Mouse (Mus musculus): Measurements from ENCODE around the gene Vps35l. TPM values are rescaled to one million over a fixed set of nuclear protein-coding genes. Genes with fewer than 3 reads are reported as not detected.

Gene Vps35l
- polyA plus RNA-seq, 1 experiment from 2014 or later, result 85.8 TPM

- H3K4me2 ChIP-seq (ENCODE audit: low read depth, low read length), result peak within 1 kb of the TSS; percentile 71
- WGBS, result under 1% methylated on average over 57 of the region's 57 CpGs
- ATAC-seq, result peak; percentile 98
- H3K9me3 ChIP-seq (ENCODE audit: control insufficient read depth, low read length), result no peaks in the 10 kb centered on the region
- H3K27me3 ChIP-seq (replicated peaks; ENCODE audit: control insufficient read depth, insufficient read depth, low read length), result no peaks in the 10 kb centered on the region
- H3K9ac ChIP-seq (ENCODE audit: low read depth, low read length), result peak within 1 kb of the TSS; percentile 79
- H3K36me3 ChIP-seq (ENCODE audit: control insufficient read depth, insufficient read depth, low read length), result peaks cover 2% of the 10 kb centered on the region; the same call in 1 of the 2 replicates
- peak within 1 kb of the TSS; percentile 65 for H3K27ac ChIP-seq (ENCODE audit: low read length)
- peak within 1 kb of the TSS; percentile 87 for H3K4me3 ChIP-seq (ENCODE audit: low read length)
- peaks cover 10% of the 10 kb centered on the region for H3K4me1 ChIP-seq (ENCODE audit: control insufficient read depth, insufficient read depth, low read length)
These were observed 115.3 kb downstream of the Vps35l start, which contains the start of gene Iqck for GRCm38 (mm10) chr7:118855171-118855876. TSS of gene Iqck (plus strand) at chr7:118855752.

DNA sequence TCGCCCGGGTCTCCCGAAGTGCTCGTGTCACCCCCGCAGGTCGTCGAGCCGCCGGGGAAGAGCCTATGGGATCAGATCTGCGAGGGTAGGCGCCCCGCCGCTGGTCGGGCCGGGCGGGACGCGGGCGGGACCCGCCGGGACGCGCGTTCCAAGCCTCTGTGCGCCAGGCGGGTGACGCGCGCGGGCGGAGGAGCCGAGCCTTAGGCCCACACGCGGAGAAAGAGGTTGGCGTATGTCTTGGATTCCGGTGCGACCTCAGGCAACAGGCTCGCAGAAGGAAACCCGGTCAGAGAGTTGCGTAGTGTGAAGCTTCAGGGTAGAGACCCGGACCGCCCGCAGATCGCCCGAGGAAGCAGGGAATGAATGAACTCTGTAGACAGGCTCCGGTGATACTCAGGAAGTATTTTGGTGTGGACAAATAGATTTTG lies 115.9 kb downstream of the Vps35l start, which contains the start of gene Knop1:
Knop1 (minus strand) TSS at position 378 of the 428 bp plus-strand sequence.
- peak; percentile 89 for ATAC-seq
- Histone ChIP-seq H3K9me3 (ENCODE audit: control insufficient read depth, low read length) (no peaks in the 10 kb centered on the region), H3K27ac (ENCODE audit: low read length) (peak within 1 kb of the TSS; percentile 65), H3K9ac (ENCODE audit: low read depth, low read length) (peak within 1 kb of the TSS; percentile 79), H3K36me3 (ENCODE audit: control insufficient read depth, insufficient read depth, low read length) (no peaks in the 10 kb centered on the region; the same call in 1 of the 2 replicates), H3K27me3 (replicated peaks; ENCODE audit: control insufficient read depth, insufficient read depth, low read length) (no peaks in the 10 kb centered on the region), H3K4me3 (ENCODE audit: low read length) (peak within 1 kb of the TSS; percentile 87), H3K4me1 (ENCODE audit: control insufficient read depth, insufficient read depth, low read length) (peaks cover 6% of the 10 kb centered on the region; the same call in 1 of the 2 replicates), H3K4me2 (ENCODE audit: low read depth, low read length) (peak within 1 kb of the TSS; percentile 71)
- WGBS, result under 1% methylated on average over 46 of the region's 46 CpGs

- Histone ChIP-seq H3K9ac (ENCODE audit: low read depth, low read length) (no peak overlapping the region), H3K9me3 (ENCODE audit: control insufficient read depth, low read length) (no peaks in the 10 kb centered on the region), H3K4me2 (ENCODE audit: low read depth, low read length) (no peak overlapping the region), H3K27me3 (replicated peaks; ENCODE audit: control insufficient read depth, insufficient read depth, low read length) (no peaks in the 10 kb centered on the region), H3K27ac (ENCODE audit: low read length) (no peak overlapping the region), H3K4me3 (ENCODE audit: low read length) (no peak overlapping the region), H3K4me1 (ENCODE audit: control insufficient read depth, insufficient read depth, low read length) (peaks cover 6% of the 10 kb centered on the region; the same call in 1 of the 2 replicates), H3K36me3 (ENCODE audit: control insufficient read depth, insufficient read depth, low read length) (no peaks in the 10 kb centered on the region)
- 84% methylated on average over 1 of the region's 1 CpGs for WGBS
- ATAC-seq, result no peak
These were observed 118.6 kb downstream of the Vps35l start for GRCm38 (mm10) chr7:118858640-118859039.

DNA sequence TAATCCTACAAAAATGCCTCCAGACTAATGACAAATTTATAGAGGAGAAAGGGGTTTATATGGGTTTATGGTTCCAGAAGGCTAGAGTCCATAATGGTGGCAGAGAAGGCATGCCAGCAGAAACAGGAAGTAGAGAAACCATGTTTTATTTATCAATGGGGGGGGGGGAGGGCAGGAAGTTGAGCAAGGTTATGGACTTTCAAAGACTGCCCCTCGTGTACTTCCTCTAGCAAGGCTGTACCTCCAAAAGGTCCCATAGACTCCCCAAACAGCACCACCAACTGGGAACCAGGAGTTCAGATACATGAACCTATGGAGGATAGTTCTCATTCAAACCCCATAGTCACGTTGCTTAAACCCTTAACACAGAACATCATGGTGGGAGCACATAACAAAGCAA lies 125.3 kb downstream of the Vps35l start:
- H3K36me3 ChIP-seq (ENCODE audit: control insufficient read depth, insufficient read depth, low read length), result no peaks in the 10 kb centered on the region
- no peaks in the 10 kb centered on the region for H3K9me3 ChIP-seq (ENCODE audit: control insufficient read depth, low read length)
- no peaks in the 10 kb centered on the region for H3K4me1 ChIP-seq (ENCODE audit: control insufficient read depth, insufficient read depth, low read length)
- H3K27ac ChIP-seq (ENCODE audit: low read length), result no peak overlapping the region
- ATAC-seq, result no peak
- 66% methylated on average over 2 of the region's 2 CpGs for WGBS
- H3K4me2 ChIP-seq (ENCODE audit: low read depth, low read length), result no peak overlapping the region
- H3K9ac ChIP-seq (ENCODE audit: low read depth, low read length), result no peak overlapping the region
- no peaks in the 10 kb centered on the region for H3K27me3 ChIP-seq (replicated peaks; ENCODE audit: control insufficient read depth, insufficient read depth, low read length)
- no peak overlapping the region for H3K4me3 ChIP-seq (ENCODE audit: low read length)

DNA sequence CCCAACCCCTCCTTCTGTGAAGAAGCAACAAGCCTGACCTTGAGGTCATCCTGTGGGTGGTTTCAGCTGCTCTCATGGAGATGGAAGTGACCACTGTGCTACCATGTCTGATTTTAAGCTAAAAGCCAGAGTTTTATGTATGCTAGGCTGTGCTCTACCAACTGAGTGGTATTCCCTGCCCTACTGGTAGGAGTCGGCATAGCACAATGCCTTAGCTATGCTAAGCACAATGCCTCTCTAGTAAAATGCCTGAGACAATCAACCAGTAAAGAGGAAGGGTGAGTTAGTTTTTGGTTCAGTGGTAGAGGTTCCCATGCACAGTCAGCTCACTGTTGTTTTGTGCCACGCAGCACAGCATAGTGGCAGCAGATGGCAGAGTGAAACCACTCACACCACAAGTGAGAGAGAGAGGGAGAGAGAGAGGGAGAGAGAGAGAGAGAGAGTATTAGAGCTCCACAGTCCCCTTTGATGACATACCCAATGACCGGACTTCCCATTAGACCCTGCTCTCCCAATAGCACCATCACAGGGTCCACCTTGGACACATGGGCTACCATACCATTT lies 139.5 kb downstream of the Vps35l start:
- Histone ChIP-seq H3K36me3 (ENCODE audit: control insufficient read depth, insufficient read depth, low read length) (no peaks in the 10 kb centered on the region), H3K4me3 (ENCODE audit: low read length) (no peak overlapping the region), H3K4me2 (ENCODE audit: low read depth, low read length) (no peak overlapping the region), H3K9ac (ENCODE audit: low read depth, low read length) (no peak overlapping the region), H3K4me1 (ENCODE audit: control insufficient read depth, insufficient read depth, low read length) (no peaks in the 10 kb centered on the region), H3K27ac (ENCODE audit: low read length) (no peak overlapping the region), H3K27me3 (replicated peaks; ENCODE audit: control insufficient read depth, insufficient read depth, low read length) (no peaks in the 10 kb centered on the region), H3K9me3 (ENCODE audit: control insufficient read depth, low read length) (no peaks in the 10 kb centered on the region; the same call in 1 of the 2 replicates)
- no peak for ATAC-seq
- 81% methylated on average over 3 of the region's 3 CpGs for WGBS

- 59% methylated on average over 4 of the region's 4 CpGs for WGBS
- Histone ChIP-seq H3K27ac (ENCODE audit: low read length) (no peak overlapping the region), H3K36me3 (ENCODE audit: control insufficient read depth, insufficient read depth, low read length) (no peaks in the 10 kb centered on the region), H3K4me3 (ENCODE audit: low read length) (no peak overlapping the region), H3K27me3 (replicated peaks; ENCODE audit: control insufficient read depth, insufficient read depth, low read length) (no peaks in the 10 kb centered on the region), H3K4me1 (ENCODE audit: control insufficient read depth, insufficient read depth, low read length) (no peaks in the 10 kb centered on the region; the same call in 1 of the 2 replicates), H3K9me3 (ENCODE audit: control insufficient read depth, low read length) (no peaks in the 10 kb centered on the region), H3K9ac (ENCODE audit: low read depth, low read length) (no peak overlapping the region), H3K4me2 (ENCODE audit: low read depth, low read length) (no peak overlapping the region)
- no peak for ATAC-seq
These were observed 143.9 kb downstream of the Vps35l start for GRCm38 (mm10) chr7:118883957-118884356.

DNA sequence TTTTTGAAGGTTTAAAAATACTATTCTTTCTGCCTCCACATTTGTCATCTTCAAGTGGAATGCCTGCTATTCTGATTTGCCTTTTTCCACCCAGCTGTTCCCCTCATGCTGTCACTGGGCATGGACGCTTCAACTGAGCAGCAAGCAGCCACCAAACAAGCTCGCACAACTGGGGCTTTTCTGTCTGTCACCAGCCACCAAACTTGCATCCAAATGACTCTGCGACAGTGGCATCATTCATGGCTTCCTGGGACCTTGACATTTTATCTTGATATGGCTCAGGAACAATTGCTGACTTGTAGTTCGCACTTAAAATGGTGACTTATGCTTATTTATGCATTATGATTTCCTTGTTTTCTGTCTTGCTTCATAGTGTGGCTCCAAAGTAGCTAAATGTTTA lies 144.9 kb downstream of the Vps35l start:
- no peaks in the 10 kb centered on the region for H3K27me3 ChIP-seq (replicated peaks; ENCODE audit: control insufficient read depth, insufficient read depth, low read length)
- no peaks in the 10 kb centered on the region for H3K9me3 ChIP-seq (ENCODE audit: control insufficient read depth, low read length)
- H3K4me3 ChIP-seq (ENCODE audit: low read length), result no peak overlapping the region
- H3K4me2 ChIP-seq (ENCODE audit: low read depth, low read length), result no peak overlapping the region
- 78% methylated on average over 4 of the region's 4 CpGs for WGBS
- ATAC-seq, result no peak
- H3K27ac ChIP-seq (ENCODE audit: low read length), result no peak overlapping the region
- H3K9ac ChIP-seq (ENCODE audit: low read depth, low read length), result no peak overlapping the region
- peaks cover 2% of the 10 kb centered on the region; the same call in 1 of the 2 replicates for H3K4me1 ChIP-seq (ENCODE audit: control insufficient read depth, insufficient read depth, low read length)
- H3K36me3 ChIP-seq (ENCODE audit: control insufficient read depth, insufficient read depth, low read length), result no peaks in the 10 kb centered on the region

DNA sequence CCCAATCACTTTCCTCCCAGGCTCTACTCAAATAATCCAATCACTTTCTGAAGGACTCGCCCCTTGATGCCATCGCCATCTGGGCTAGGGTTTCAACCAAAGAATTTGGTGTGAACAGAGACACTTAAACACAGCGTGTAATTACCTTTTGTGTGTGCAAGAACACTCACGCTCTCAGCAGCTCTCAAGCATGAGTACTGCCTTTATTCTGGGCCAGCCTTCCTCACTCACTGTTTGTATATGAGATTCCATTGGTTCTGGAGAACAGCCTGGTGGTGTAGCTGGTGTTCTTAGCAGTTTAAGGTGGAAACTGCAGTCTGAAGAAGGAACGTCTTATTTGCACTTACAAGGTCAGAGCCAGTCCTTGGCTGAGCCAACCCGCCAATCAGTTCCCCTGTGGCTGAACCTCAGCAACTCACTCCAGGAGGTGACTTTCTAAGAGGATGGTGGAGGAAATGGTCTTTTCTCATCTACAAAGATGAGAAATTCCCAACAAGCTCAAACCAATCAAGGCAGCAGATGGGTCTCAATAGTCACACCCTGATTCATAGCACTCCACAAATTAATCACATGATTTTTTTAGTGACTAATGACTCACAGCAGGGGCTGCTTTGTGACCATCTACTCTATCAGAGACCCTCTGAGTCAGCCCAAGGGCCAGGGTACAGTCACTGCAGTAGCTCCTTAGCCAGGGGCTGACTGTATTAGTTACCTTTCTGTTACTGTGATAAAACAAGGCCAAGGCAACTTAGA lies 147.5 kb downstream of the Vps35l start:
- Histone ChIP-seq H3K9ac (ENCODE audit: low read depth, low read length) (no peak overlapping the region), H3K36me3 (ENCODE audit: control insufficient read depth, insufficient read depth, low read length) (no peaks in the 10 kb centered on the region), H3K9me3 (ENCODE audit: control insufficient read depth, low read length) (no peaks in the 10 kb centered on the region), H3K27ac (ENCODE audit: low read length) (no peak overlapping the region), H3K4me2 (ENCODE audit: low read depth, low read length) (no peak overlapping the region), H3K27me3 (replicated peaks; ENCODE audit: control insufficient read depth, insufficient read depth, low read length) (no peaks in the 10 kb centered on the region), H3K4me3 (ENCODE audit: low read length) (no peak overlapping the region), H3K4me1 (ENCODE audit: control insufficient read depth, insufficient read depth, low read length) (peaks cover 2% of the 10 kb centered on the region; the same call in 1 of the 2 replicates)
- no peak for ATAC-seq
- 52% methylated on average over 6 of the region's 6 CpGs for WGBS

DNA sequence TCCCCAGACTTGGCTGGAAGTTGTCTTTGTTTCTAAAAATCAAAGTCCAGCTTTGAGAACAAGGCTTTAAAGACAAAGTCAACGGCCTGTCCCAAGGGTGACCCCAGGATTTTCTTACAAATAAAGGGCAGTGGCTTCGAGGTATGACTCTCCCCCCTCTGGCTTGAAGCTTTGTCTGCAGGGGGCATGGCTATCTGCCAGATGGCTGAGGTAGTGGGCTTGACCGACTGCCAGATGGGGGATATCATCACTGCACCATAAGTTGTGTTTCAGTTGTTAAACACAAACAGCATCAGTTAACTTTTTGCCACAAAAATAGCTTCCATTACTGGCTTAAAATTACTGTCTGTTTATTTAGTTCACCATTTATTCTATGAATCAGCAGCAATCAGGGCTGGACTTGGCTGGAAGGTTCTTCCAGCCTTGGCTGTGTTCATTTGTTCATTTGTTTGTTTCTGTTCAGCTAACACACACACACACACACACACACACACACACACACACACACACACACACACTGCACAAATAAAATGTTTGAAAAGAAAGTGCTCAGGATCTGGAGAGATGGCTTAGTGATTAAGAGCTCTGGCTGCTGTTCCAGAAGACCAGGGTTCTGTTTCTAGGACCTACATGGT lies 149.1 kb downstream of the Vps35l start:
- H3K27ac ChIP-seq (ENCODE audit: low read length), result peak overlapping the region; percentile 7; the same call in 1 of the 2 replicates
- ATAC-seq, result no peak
- H3K36me3 ChIP-seq (ENCODE audit: control insufficient read depth, insufficient read depth, low read length), result no peaks in the 10 kb centered on the region
- no peak overlapping the region for H3K4me2 ChIP-seq (ENCODE audit: low read depth, low read length)
- H3K4me3 ChIP-seq (ENCODE audit: low read length), result no peak overlapping the region
- H3K9me3 ChIP-seq (ENCODE audit: control insufficient read depth, low read length), result no peaks in the 10 kb centered on the region
- H3K4me1 ChIP-seq (ENCODE audit: control insufficient read depth, insufficient read depth, low read length), result peaks cover 2% of the 10 kb centered on the region; the same call in 1 of the 2 replicates
- H3K9ac ChIP-seq (ENCODE audit: low read depth, low read length), result no peak overlapping the region
- WGBS, result 10% methylated on average over 3 of the region's 3 CpGs
- H3K27me3 ChIP-seq (replicated peaks; ENCODE audit: control insufficient read depth, insufficient read depth, low read length), result no peaks in the 10 kb centered on the region

Measured in intestine, embryonic 16.5 days (tissue).